Mouse (Mus musculus) lung, embryonic 15.5 days (tissue): ENCODE measurements around the gene Crocc. TPM values are rescaled to one million over a fixed set of nuclear protein-coding genes. Genes with fewer than 3 reads are reported as not detected.

Experiments
- ATAC-seq: fragments of 200-750 bp; cut with Nextera tagmentation; 2 replicates; pipeline ENCODE4 v1.8.0; 2017; ENCODE audit warnings: moderate number of reproducible peaks, borderline replicate concordance; ENCODE audit not compliant: low FRiP score, low TSS enrichment; ENCODE audit errors: extremely low read depth
- H3K27ac ChIP-seq: fragments of 300-500 bp; sonication (generic); 2 replicates; pipeline ENCODE4 v1.5.1; 2015; ENCODE audit warnings: moderate library complexity, mild to moderate bottlenecking, inconsistent platforms
- H3K27me3 ChIP-seq: fragments of 300-500 bp; sonication (generic); 2 replicates; pipeline ENCODE4 v1.6.1; 2015; ENCODE audit warnings: inconsistent platforms
- H3K36me3 ChIP-seq: fragments of 300-500 bp; sonication (generic); 2 replicates; pipeline ENCODE4 v1.6.1; 2015; ENCODE audit warnings: inconsistent platforms
- H3K4me1 ChIP-seq: fragments of 300-500 bp; sonication (generic); 2 replicates; pipeline ENCODE4 v1.6.1; 2015; ENCODE audit warnings: inconsistent platforms
- H3K4me2 ChIP-seq: fragments of 300-500 bp; sonication (generic); 2 replicates; pipeline ENCODE4 v1.6.1; 2015; ENCODE audit warnings: inconsistent platforms, mild to moderate bottlenecking, moderate library complexity
- H3K4me3 ChIP-seq: fragments of 300-500 bp; sonication (generic); 2 replicates; pipeline ENCODE4 v1.5.1; 2015; ENCODE audit warnings: mild to moderate bottlenecking, inconsistent platforms
- H3K9ac ChIP-seq: fragments of 300-500 bp; sonication (generic); 2 replicates; pipeline ENCODE4 v1.6.1; 2015; ENCODE audit warnings: inconsistent platforms
- H3K9me3 ChIP-seq: fragments of 300-500 bp; sonication (generic); 2 replicates; pipeline ENCODE4 v1.6.1; 2016; ENCODE audit warnings: inconsistent platforms
- WGBS: fragments of 180-500 bp; shearing (Covaris S2); methylation state at CpG from one replicate; pipeline ENCODE4 v1.1.7; 2015; 5-methylcytosine and 5-hydroxymethylcytosine counted together
- polyA plus RNA-seq: library from polyadenylated mRNA; unstranded; fragments of >200 nt; fragmentation: Nextera tagmentation; extraction: Ambion mirVana; gene quantifications from 2 replicates; pipeline ENCODE4 v1.2.1, GENCODE M21; 2015

Gene Crocc
- polyA plus RNA-seq, 1 experiment from 2014 or later: 7.6 TPM

- no peak overlapping the region for H3K9ac ChIP-seq
- WGBS: 88% methylated on average over 8 of the region's 8 CpGs
- H3K36me3 ChIP-seq: peaks cover 59% of the 10 kb centered on the region
- H3K4me2 ChIP-seq: no peak overlapping the region
- H3K4me1 ChIP-seq: no peaks in the 10 kb centered on the region
- no peaks in the 10 kb centered on the region for H3K9me3 ChIP-seq
- H3K27ac ChIP-seq: no peak overlapping the region
- no peaks in the 10 kb centered on the region for H3K27me3 ChIP-seq
- no peak overlapping the region for H3K4me3 ChIP-seq
- no peak for ATAC-seq
These were observed 64.5 kb downstream of the Crocc start for GRCm38 (mm10) chr4:140995811-140996210.

- Histone ChIP-seq H3K27ac (no peak overlapping the region), H3K4me1 (0 out of 2 replicates have a peak, but pooled peaks cover 2% of the 10 kb centered on the region), H3K9ac (no peak overlapping the region), H3K36me3 (peaks cover 48% of the 10 kb centered on the region), H3K4me2 (no peak overlapping the region), H3K9me3 (no peaks in the 10 kb centered on the region), H3K4me3 (no peak overlapping the region), H3K27me3 (no peaks in the 10 kb centered on the region)
- 77% methylated on average over 8 of the region's 8 CpGs for WGBS
- no peak for ATAC-seq
These were observed 66.5 kb downstream of the Crocc start for GRCm38 (mm10) chr4:140993846-140994245.

- no peak overlapping the region for H3K4me2 ChIP-seq
- no peak overlapping the region for H3K4me3 ChIP-seq
- H3K27me3 ChIP-seq: no peaks in the 10 kb centered on the region
- H3K4me1 ChIP-seq: peaks cover 11% of the 10 kb centered on the region
- no peaks in the 10 kb centered on the region for H3K9me3 ChIP-seq
- WGBS: 89% methylated on average over 20 of the region's 20 CpGs
- peaks cover 35% of the 10 kb centered on the region for H3K36me3 ChIP-seq
- no peak overlapping the region for H3K27ac ChIP-seq
- no peak for ATAC-seq
- H3K9ac ChIP-seq: no peak overlapping the region
These were observed 68.1 kb downstream of the Crocc start for GRCm38 (mm10) chr4:140992215-140992614.

GRCm38 (mm10) chr4:140989447-140989846, 70.9 kb downstream of the Crocc start:
- H3K9me3 ChIP-seq: no peaks in the 10 kb centered on the region
- H3K9ac ChIP-seq: no peak overlapping the region
- no peak overlapping the region for H3K4me3 ChIP-seq
- peaks cover 10% of the 10 kb centered on the region for H3K36me3 ChIP-seq
- H3K4me2 ChIP-seq: no peak overlapping the region
- no peaks in the 10 kb centered on the region for H3K27me3 ChIP-seq
- ATAC-seq: no peak
- no peak overlapping the region for H3K27ac ChIP-seq
- H3K4me1 ChIP-seq: peaks cover 19% of the 10 kb centered on the region
- WGBS: 91% methylated on average over 14 of the region's 14 CpGs

- peak overlapping the region; percentile 83; the same call in 1 of the 2 replicates for H3K4me2 ChIP-seq
- H3K36me3 ChIP-seq: peaks cover 5% of the 10 kb centered on the region; the same call in 1 of the 2 replicates
- H3K4me1 ChIP-seq: peaks cover 23% of the 10 kb centered on the region
- no peaks in the 10 kb centered on the region for H3K27me3 ChIP-seq
- WGBS: 68% methylated on average over 7 of the region's 7 CpGs
- no peak overlapping the region for H3K27ac ChIP-seq
- H3K4me3 ChIP-seq: no peak overlapping the region
- no peak overlapping the region for H3K9ac ChIP-seq
- ATAC-seq: no peak
- no peaks in the 10 kb centered on the region for H3K9me3 ChIP-seq
These were observed 71.6 kb downstream of the Crocc start for GRCm38 (mm10) chr4:140988706-140989290.

- Histone ChIP-seq H3K9ac (peak overlapping the region; percentile 83), H3K4me2 (peak overlapping the region; percentile 83), H3K9me3 (no peaks in the 10 kb centered on the region), H3K27me3 (no peaks in the 10 kb centered on the region), H3K27ac (no peak overlapping the region), H3K4me3 (peak overlapping the region; percentile 84), H3K36me3 (no peaks in the 10 kb centered on the region), H3K4me1 (peaks cover 33% of the 10 kb centered on the region)
- peak; percentile 2; the same call in 1 of the 2 replicates for ATAC-seq
- 22% methylated on average over 7 of the region's 7 CpGs for WGBS
These were observed 72.9 kb downstream of the Crocc start for GRCm38 (mm10) chr4:140987476-140987875.

GRCm38 (mm10) chr4:140986711-140987395, 73.5 kb downstream of the Crocc start, which contains the start of gene Atp13a2:
TSS of gene Atp13a2 (plus strand) at chr4:140986873.
- peaks cover 33% of the 10 kb centered on the region for H3K4me1 ChIP-seq
- WGBS: under 1% methylated on average over 53 of the region's 58 CpGs
- peak within 1 kb of the TSS; percentile 84 for H3K4me3 ChIP-seq
- no peaks in the 10 kb centered on the region for H3K27me3 ChIP-seq
- ATAC-seq: peak; percentile 80; the same call in 1 of the 2 replicates
- H3K4me2 ChIP-seq: peak within 1 kb of the TSS; percentile 83
- H3K36me3 ChIP-seq: no peaks in the 10 kb centered on the region
- peak within 1 kb of the TSS; percentile 83 for H3K9ac ChIP-seq
- no peaks in the 10 kb centered on the region for H3K9me3 ChIP-seq
- H3K27ac ChIP-seq: no peak within 1 kb of the TSS

- peak overlapping the region; percentile 83 for H3K9ac ChIP-seq
- peak overlapping the region; percentile 84 for H3K4me3 ChIP-seq
- H3K27ac ChIP-seq: no peak overlapping the region
- no peak for ATAC-seq
- H3K4me2 ChIP-seq: peak overlapping the region; percentile 83
- 26% methylated on average over 15 of the region's 15 CpGs for WGBS
- no peaks in the 10 kb centered on the region for H3K27me3 ChIP-seq
- no peaks in the 10 kb centered on the region for H3K9me3 ChIP-seq
- no peaks in the 10 kb centered on the region for H3K36me3 ChIP-seq
- peaks cover 33% of the 10 kb centered on the region for H3K4me1 ChIP-seq
These were observed 74.2 kb downstream of the Crocc start for GRCm38 (mm10) chr4:140986024-140986710.

- no peak overlapping the region for H3K4me3 ChIP-seq
- no peak overlapping the region for H3K4me2 ChIP-seq
- no peak overlapping the region for H3K27ac ChIP-seq
- peaks cover 33% of the 10 kb centered on the region for H3K4me1 ChIP-seq
- no peaks in the 10 kb centered on the region for H3K9me3 ChIP-seq
- 71% methylated on average over 6 of the region's 6 CpGs for whole genome bisulfite sequencing
- no peak overlapping the region for H3K9ac ChIP-seq
- H3K27me3 ChIP-seq: no peaks in the 10 kb centered on the region
- H3K36me3 ChIP-seq: peaks cover under 1% of the 10 kb centered on the region; the same call in 1 of the 2 replicates
- no peak for ATAC-seq
These were observed 75.8 kb downstream of the Crocc start for GRCm38 (mm10) chr4:140984544-140984943.

- Histone ChIP-seq H3K4me3 (no peak overlapping the region), H3K27ac (peak overlapping the region; percentile 69), H3K9ac (no peak overlapping the region), H3K4me1 (peaks cover 29% of the 10 kb centered on the region), H3K36me3 (peaks cover 12% of the 10 kb centered on the region), H3K4me2 (no peak overlapping the region), H3K27me3 (no peaks in the 10 kb centered on the region), H3K9me3 (no peaks in the 10 kb centered on the region)
- 5% methylated on average over 9 of the region's 9 CpGs for WGBS
- peak; percentile 48 for ATAC-seq
These were observed 76.9 kb downstream of the Crocc start for GRCm38 (mm10) chr4:140983442-140983841.

- no peak overlapping the region for H3K4me2 ChIP-seq
- no peaks in the 10 kb centered on the region for H3K27me3 ChIP-seq
- no peak overlapping the region for H3K4me3 ChIP-seq
- H3K4me1 ChIP-seq: peaks cover 28% of the 10 kb centered on the region
- H3K9ac ChIP-seq: no peak overlapping the region
- no peaks in the 10 kb centered on the region for H3K9me3 ChIP-seq
- peaks cover 15% of the 10 kb centered on the region for H3K36me3 ChIP-seq
- H3K27ac ChIP-seq: peak overlapping the region; percentile 69
- ATAC-seq: no peak
- 44% methylated on average over 4 of the region's 4 CpGs for WGBS
These were observed 77.5 kb downstream of the Crocc start for GRCm38 (mm10) chr4:140982808-140983207.

GRCm38 (mm10) chr4:140981605-140982004, 78.7 kb downstream of the Crocc start:
- 90% methylated on average over 2 of the region's 2 CpGs for WGBS
- no peak for ATAC-seq
- Histone ChIP-seq H3K4me1 (peaks cover 19% of the 10 kb centered on the region), H3K4me2 (no peak overlapping the region), H3K27me3 (no peaks in the 10 kb centered on the region), H3K36me3 (peaks cover 23% of the 10 kb centered on the region), H3K4me3 (no peak overlapping the region), H3K27ac (no peak overlapping the region), H3K9me3 (no peaks in the 10 kb centered on the region), H3K9ac (no peak overlapping the region)
